Mouse (Mus musculus) bone marrow macrophage, adult 2 months (primary cell): Measurements from ENCODE around the gene St3gal2.
"Not testable (repeated sequence)": the region's sequence is repeated elsewhere in the genome, so short reads cannot be mapped to it uniquely, and the experiment has no call there.

Source experiments
- CTCF ChIP-seq: IDR thresholded peaks from 2 replicates; pipeline ENCODE4 v1.5.1; 2012; ENCODE audit warnings: low read depth, mild to moderate bottlenecking, low read length, moderate library complexity
- POLR2A ChIP-seq: IDR thresholded peaks from 2 replicates; pipeline ENCODE4 v1.6.1; 2012; ENCODE audit warnings: mild to moderate bottlenecking, low read depth, low read length, borderline replicate concordance

- not testable (repeated sequence) for TF ChIP-seq CTCF, POLR2A
Observed at GRCm38 (mm10) chr8:110977987-110978386, 58.3 kb downstream of the St3gal2 start.
